Mouse (Mus musculus): ENCODE results near the gene Ebp.
A peak's percentile ranks its signal among the peaks of the same experiment; 100 is the strongest.

Ebp gene

GRCm38 (mm10) chrX:8193419-8193723, at the start of gene Ebp:
Ebp (minus strand) TSS chrX:8193512.
- DNase-seq (ENCODE audit: low spot score in 2 of 2) = peak; percentile 34 to 54

GRCm38 (mm10) chrX:8238804-8239395, 45.6 kb upstream of the Ebp start:
- no peak for DNase-seq (ENCODE audit: low spot score in 2 of 2)

DNA sequence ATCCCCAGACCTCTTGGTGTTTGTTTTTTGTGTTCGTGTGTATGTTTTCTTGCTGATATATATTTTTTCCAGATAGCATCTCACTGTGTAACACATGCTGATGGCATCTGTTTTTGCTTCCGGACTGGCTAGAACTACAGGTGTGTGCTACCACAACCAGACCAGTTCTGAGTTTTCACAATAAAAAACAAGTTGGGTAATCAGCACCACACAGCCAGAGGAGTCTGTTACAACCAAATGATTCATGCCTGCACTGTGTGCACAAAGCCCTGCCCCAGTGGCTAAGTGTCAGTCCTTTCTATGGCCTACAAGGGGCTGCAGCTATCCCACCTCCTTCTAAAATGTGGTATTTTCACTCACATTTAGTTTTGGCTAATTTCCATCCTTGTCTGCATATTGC, 43.4 kb upstream of the Ebp start:
- DNase-seq (ENCODE audit: low spot score in 2 of 2) = no peak

DNA sequence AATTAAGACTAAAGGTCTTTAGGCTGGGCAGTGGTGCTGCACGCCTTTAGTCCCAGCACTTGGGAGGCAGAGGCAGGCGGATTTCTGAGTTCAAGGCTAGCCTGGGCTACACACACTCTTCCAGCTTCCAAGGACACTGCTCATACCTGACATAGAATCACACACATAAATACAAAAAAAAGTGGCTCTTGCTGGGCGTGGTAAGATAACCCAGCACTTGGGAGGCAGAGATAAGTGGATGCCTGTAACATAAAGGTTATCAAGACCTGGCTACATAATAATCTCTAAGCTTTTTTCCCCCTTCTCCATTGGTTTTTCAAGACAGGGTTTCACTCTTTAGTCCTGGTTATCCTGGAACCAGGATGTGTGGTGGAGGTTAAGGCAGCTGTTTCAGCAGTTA, 40.3 kb upstream of the Ebp start:
- DNase-seq (ENCODE audit: low spot score in 2 of 2) = no peak

GRCm38 (mm10) chrX:8230272-8230671, 37.0 kb upstream of the Ebp start:
- no peak for DNase-seq (ENCODE audit: low spot score in 2 of 2)

DNA sequence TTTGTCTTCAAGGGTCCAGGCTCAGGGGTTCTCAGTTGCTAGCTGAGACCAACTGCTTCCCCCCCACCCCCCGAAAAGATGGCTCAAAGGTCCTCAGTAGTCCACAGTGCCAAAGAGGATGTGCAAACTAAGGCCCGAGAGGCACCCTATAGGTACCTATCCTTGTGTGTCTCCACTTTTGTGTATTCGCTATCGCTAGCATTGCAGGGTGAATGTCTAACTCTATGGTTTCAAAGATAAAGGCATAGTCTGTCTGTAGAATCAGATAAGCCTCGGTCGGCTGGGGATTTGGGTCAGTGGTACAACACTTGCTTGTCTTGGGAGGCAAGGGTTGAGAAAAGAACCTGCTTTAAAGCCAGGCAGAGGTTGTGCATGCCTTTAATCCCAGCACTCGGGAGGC, 30.2 kb upstream of the Ebp start:
- no peak for DNase-seq (ENCODE audit: low spot score in 2 of 2)

GRCm38 (mm10) chrX:8222678-8223421, 29.5 kb upstream of the Ebp start:
- DNase-seq (ENCODE audit: low spot score in 2 of 2) = peak; percentile 11 to 44

DNA sequence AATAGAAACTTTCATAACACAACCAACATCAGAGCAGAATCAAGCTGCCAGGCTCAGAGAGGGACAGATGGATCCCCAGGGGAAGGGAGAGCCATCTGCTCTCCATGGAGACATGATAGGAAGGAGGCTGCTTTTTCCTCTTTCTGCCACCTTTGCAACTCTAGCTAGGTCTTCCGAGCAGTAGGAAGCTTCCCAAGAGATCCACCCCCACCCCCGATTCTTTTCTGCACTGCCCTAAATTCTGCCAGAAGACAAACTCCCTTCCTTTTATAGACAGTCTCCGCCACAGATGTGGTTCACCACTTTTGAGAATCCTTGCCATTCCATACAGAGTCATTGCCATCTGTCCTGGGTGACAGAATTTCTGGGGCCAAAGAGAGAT, 29.0 kb upstream of the Ebp start:
- DNase-seq (ENCODE audit: low spot score in 2 of 2) = peak; percentile 43 to 64

DNA sequence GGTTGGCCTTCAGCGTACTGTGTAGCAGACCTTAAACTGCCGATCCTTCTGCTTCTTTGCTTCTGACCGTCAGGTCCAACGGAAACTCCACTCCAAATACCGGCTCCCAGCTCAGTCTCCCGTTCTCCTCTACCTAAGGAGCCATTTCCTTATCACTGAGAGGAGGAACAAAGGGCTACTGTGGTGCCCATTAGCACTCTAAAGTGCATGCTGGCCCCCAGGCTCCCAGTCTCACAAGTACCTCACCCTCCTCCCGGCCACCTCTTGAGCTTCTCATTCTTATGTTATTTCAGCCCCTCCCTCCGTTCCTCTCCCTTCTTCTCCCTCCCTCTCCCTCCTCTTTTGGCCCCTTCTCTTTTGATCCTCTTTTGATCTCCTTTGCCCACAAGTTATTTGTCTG, 26.3 kb upstream of the Ebp start:
- no peak for DNase-seq (ENCODE audit: low spot score in 2 of 2)

- no peak for DNase-seq (ENCODE audit: low spot score in 2 of 2)
Measured at GRCm38 (mm10) chrX:8218114-8218513, 24.8 kb upstream of the Ebp start.

GRCm38 (mm10) chrX:8217383-8217782, 24.1 kb upstream of the Ebp start:
- DNase-seq (ENCODE audit: low spot score in 2 of 2) = peak; percentile 39 to 61

DNA sequence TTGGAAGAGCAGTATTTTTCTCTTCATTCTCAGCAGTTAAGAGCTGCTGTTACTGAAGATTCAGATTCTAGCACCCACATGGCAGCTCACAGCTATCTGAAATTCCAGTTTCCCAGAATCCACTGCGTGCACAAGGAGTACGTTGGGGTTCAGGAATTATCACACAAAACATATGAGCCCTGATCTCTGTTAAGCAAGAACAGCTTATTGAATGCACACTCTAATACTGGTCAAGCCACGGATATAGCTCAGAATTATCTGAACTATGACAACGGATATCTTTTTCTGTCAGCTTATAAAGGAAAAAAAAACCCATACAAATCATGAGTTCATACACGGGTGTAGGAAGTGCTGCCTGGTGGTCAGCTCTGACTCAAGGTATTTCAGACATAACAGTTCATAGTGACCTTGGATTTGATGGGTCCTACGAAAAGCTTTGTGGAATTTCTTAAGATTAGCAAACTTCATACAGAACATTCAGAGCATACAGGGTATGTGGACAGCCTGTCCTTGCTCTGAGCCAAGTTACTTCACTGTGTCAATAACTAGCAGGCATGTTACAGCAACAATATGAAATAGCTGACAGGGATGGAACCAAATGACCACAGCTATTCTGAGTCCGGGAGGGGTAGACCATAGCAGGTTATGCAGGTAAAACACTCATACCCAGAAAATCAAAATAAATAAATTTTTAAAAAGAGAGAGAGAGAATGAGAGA, 18.3 kb upstream of the Ebp start:
- DNase-seq (ENCODE audit: low spot score in 2 of 2) = no peak

DNA sequence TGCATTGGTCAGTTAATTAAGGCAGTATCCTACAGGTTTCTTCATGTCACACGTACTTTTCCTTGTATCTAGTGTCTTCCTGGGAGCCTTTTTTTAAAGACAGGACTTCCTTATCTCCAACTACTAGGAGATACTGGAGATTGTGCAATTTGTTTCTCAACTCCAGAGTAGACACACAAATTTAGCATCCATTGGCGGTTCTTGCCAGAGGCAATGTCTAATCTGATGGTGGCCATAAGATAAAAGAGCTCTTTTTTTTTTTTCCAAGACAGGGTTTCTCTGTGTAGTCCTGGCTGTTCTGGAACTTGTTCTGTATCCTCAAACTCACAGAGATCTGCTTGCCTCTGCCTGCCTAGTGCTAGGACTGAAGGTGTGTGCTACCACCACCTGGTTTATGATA, 16.4 kb upstream of the Ebp start:
- DNase-seq (ENCODE audit: low spot score in 2 of 2) = no peak

GRCm38 (mm10) chrX:8207224-8207623, 13.9 kb upstream of the Ebp start:
- DNase-seq (ENCODE audit: low spot score in 2 of 2) = no peak

GRCm38 (mm10) chrX:8206694-8207197, 13.4 kb upstream of the Ebp start:
- no peak for DNase-seq (ENCODE audit: low spot score in 2 of 2)

- peak; percentile 76 to 82 for DNase-seq (ENCODE audit: low spot score in 2 of 2)
Measured at GRCm38 (mm10) chrX:8206015-8206693, 12.8 kb upstream of the Ebp start, which contains the start of gene Porcn. Porcn (minus strand) TSS chrX:8206525.

DNA sequence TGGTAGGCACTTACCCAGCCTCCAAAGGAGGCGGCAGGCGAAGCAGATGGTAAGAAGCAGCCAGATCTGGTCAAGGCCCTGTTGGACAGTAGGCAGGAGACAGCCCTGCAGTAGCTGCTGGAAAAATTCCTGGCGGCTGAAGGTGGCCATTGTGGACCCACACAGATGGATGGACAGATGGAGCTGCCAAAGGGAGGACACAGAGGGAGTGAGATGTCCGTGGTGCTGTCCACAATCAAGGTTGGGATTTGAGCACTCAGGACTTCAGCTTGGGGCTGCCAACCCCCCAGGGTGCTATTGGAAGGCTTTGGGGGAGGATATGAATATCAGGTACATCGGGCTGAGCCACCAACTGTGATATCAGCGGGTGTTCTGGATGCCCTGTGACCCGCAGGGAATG, 12.2 kb upstream of the Ebp start:
- peak in 1 of 2 experiments; percentile 24 for DNase-seq (ENCODE audit: low spot score in 2 of 2)

GRCm38 (mm10) chrX:8205088-8205487, 11.8 kb upstream of the Ebp start:
- DNase-seq (ENCODE audit: low spot score in 2 of 2) = no peak

GRCm38 (mm10) chrX:8204076-8204475, 10.8 kb upstream of the Ebp start:
- DNase-seq (ENCODE audit: low spot score in 2 of 2) = no peak

DNA sequence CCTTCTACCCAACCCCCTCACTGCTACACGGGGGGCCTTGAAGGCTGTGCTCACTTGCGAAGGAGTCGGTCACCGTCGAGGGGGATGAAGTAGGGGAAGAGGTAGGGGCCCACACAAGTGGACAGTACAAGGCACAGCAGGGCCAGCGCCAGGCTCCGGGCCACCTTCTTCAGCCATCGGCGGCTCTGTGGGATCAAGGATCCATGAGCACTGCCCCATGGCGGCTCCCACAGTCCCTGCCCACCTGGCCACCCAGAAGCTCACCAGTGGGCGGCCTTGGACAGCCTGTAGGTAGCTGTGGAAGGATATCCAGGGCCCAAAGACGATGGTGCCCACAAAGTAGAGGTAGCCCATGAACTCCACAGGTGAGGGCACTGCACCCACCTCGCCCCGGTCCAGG, 9.8 kb upstream of the Ebp start:
- DNase-seq (ENCODE audit: low spot score in 2 of 2) = no peak

DNA sequence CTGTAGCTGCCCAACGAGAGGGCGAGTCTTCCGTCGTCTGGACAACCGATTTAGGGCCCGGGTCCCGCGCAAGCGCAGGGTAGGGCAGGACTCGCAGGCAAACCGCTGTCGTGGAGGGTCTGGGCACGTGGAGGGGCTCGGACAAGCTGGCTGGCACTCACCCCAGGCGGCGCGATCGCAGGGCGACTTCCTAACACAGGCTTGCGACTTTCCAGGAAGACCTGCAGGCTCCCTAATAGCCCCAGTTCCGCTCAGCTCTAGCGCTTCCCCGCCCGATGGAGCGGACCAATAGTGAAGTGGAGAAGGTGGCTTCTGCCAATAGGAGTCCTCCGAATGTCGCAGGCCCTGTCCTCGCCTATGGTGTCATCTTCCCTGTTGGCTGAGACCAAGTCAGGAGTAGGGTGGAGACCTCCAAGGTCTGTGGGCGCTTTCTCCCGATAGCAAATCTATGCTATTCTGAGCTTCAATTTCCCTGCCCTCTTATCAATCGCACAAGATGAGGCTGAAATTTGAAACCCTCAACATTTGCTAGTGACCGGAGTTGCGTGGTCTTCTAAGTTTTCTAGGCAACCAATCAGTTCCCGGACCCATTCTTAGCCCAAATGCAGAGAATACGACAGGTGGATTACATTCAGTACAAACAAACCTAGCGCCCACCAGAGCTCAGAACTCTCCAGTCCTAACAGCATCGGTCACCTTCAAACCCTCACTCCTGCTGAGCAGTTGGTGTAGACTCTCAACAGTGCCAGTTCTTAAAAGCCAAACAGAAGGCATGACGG, 483 bp downstream of the Ebp start:
- peak; percentile 73 to 79 for DNase-seq (ENCODE audit: low spot score in 2 of 2)
